Mouse (Mus musculus) stomach, postnatal 0 days (tissue): ENCODE measurements around the gene Ltc4s. TPM values are rescaled to one million over a fixed set of nuclear protein-coding genes. Genes with fewer than 3 reads are reported as not detected.

ENCODE experiments used
- ATAC-seq: fragments of 200-750 bp; cut with Nextera tagmentation; 2 replicates; pipeline ENCODE4 v1.8.0; 2017; ENCODE audit not compliant: low FRiP score, low TSS enrichment
- DNase-seq: peaks from one replicate; pipeline ENCODE4 v3.0.0-alpha.2; 2016; ENCODE audit warnings: low spot score
- H3K27ac ChIP-seq: fragments of 300-500 bp; sonication (generic); replicated peaks from 2 replicates; pipeline ENCODE4 v1.5.1; 2014; ENCODE audit warnings: mild to moderate bottlenecking, control low read depth
- H3K27me3 ChIP-seq: fragments of 300-500 bp; sonication (generic); 2 replicates; pipeline ENCODE4 v1.6.1; 2014; ENCODE audit warnings: low read length; ENCODE audit not compliant: control insufficient read depth, insufficient read depth
- H3K36me3 ChIP-seq: fragments of 300-500 bp; sonication (generic); 2 replicates; pipeline ENCODE4 v1.6.1; 2014; ENCODE audit warnings: low read length, mixed read lengths; ENCODE audit not compliant: control insufficient read depth, insufficient read depth
- H3K4me1 ChIP-seq: fragments of 300-500 bp; sonication (generic); replicated peaks from 2 replicates; pipeline ENCODE4 v1.6.1; 2014; ENCODE audit warnings: antibody characterized with exemption; ENCODE audit not compliant: control insufficient read depth, insufficient read depth
- H3K4me2 ChIP-seq: fragments of 300-500 bp; sonication (generic); replicated peaks from 2 replicates; pipeline ENCODE4 v1.6.1; 2014; ENCODE audit warnings: low read depth, mild to moderate bottlenecking, control low read depth, moderate library complexity
- H3K4me3 ChIP-seq: fragments of 300-500 bp; sonication (generic); 2 replicates; pipeline ENCODE4 v1.5.1; 2014; ENCODE audit warnings: low read depth, low read length, control low read depth
- H3K9ac ChIP-seq: fragments of 300-500 bp; sonication (generic); 2 replicates; pipeline ENCODE4 v1.6.1; 2014; ENCODE audit warnings: mild to moderate bottlenecking, low read length, control low read depth, mixed read lengths
- H3K9me3 ChIP-seq: fragments of 300-500 bp; sonication (generic); 2 replicates; pipeline ENCODE4 v1.6.1; 2016; ENCODE audit warnings: low read length; ENCODE audit not compliant: control insufficient read depth
- CTCF ChIP-seq: IDR thresholded peaks from 2 replicates; pipeline ENCODE4 v1.5.1; 2016; ENCODE audit warnings: antibody characterized with exemption, low read depth, mild to moderate bottlenecking, moderate library complexity
- EP300 ChIP-seq: optimal IDR thresholded peaks from 2 replicates; pipeline ENCODE3; 2016; ENCODE audit warnings: antibody characterized with exemption
- WGBS: fragments of 180-500 bp; shearing (Covaris S2); extraction: QIAGEN DNeasy Blood & Tissue Kit; methylation state at CpG from one replicate; pipeline ENCODE4 v1.1.7; 2014; 5-methylcytosine and 5-hydroxymethylcytosine counted together
- polyA plus RNA-seq: library from polyadenylated mRNA; unstranded; fragments of >200 nt; fragmentation: Nextera tagmentation; extraction: Ambion mirVana; gene quantifications from 2 replicates; pipeline ENCODE4 v1.2.1, GENCODE M21; 2015

The Ltc4s gene
- polyA plus RNA-seq, 1 experiment from 2014 or later = 13.2 TPM

DNA sequence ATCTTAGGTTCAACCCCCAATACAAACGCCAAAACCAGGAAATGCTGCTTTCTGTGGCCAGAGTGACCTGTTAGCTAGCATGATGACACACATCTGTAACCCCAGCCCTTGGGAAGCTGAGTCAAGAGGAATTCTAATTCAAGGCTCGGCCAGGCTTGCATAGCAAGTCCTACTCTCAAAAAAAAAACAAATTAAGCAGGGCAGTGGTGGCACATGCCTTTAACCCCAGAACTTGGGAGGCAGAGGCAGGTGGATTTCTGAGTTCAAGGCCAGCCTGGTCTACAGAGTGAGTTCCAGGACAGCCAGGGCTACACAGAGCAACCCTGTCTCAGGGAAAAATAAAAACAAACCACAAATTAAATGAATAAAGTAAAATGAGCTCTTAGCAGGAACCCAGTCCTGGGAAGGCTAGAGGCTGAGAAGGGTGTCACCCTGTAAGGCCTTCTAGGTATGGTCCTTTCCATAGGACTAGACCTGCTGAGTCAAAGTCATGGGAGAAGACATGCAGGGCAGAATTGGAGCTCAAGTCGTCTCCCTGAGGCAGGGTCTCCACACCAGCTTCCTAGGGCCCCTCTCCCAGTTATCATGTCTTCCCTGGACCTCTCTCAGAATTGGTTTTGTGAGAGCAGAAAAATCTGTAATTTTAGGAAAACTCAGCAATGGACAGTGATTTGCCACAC is 26.2 kb downstream of the Ltc4s start:
- Histone ChIP-seq H3K4me1 (peaks cover 13% of the 10 kb centered on the region; the same call in 1 of the 2 replicates), H3K4me3 (no peak overlapping the region), H3K36me3 (peaks cover 2% of the 10 kb centered on the region), H3K9ac (no peak overlapping the region), H3K27me3 (no peaks in the 10 kb centered on the region), H3K27ac (peak overlapping the region; percentile 81), H3K9me3 (no peaks in the 10 kb centered on the region), H3K4me2 (no peak overlapping the region)
- no peak for DNase-seq
- TF ChIP-seq CTCF = no peak
- no peak for TF ChIP-seq EP300
- WGBS = 68% methylated on average over 3 of the region's 3 CpGs
- no peak for ATAC-seq

DNA sequence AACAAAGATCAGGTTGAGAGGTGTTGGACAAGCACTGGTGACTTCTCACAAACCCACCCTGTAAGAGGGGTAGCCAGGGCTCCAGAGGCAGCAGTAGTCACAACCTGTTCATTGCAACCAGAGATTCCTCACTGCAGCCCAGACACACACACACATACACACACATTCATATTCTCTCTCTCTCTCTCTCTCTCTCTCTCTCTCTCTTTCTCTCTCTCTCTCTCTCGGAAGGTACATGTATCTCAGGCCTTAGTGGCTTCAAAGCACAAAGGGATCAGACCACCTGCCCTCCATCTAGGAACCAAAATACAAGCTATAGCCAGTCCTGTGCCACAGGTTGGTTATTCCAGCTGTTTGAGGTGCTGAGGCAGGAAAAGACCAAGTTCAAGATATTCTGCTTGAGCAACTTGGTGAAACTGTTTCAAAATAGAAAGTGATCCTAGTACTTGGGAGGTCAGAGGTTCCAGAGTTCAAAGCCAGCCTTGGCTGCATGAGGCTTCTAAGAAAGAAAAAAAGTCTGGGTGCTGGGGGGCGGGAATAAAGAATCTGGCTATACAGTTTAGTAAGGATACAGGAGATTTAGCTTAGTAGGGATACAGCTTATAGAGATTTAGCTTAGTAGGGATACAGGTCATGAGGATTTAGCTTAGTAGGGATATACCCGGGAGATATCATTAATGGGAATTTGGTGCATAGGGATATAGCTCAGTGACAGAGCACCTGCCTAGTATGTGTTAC is 26.9 kb downstream of the Ltc4s start:
- 96% methylated on average over 3 of the region's 3 CpGs for WGBS
- DNase-seq = no peak
- Histone ChIP-seq H3K4me1 (peaks cover 13% of the 10 kb centered on the region; the same call in 1 of the 2 replicates), H3K4me2 (peak overlapping the region; percentile 69), H3K9me3 (no peaks in the 10 kb centered on the region), H3K9ac (peak overlapping the region; percentile 100), H3K27me3 (no peaks in the 10 kb centered on the region), H3K36me3 (peaks cover 9% of the 10 kb centered on the region), H3K27ac (peak overlapping the region; percentile 100), H3K4me3 (peak overlapping the region; percentile 100)
- TF ChIP-seq CTCF (no peak), EP300 (no peak)
- ATAC-seq = no peak

DNA sequence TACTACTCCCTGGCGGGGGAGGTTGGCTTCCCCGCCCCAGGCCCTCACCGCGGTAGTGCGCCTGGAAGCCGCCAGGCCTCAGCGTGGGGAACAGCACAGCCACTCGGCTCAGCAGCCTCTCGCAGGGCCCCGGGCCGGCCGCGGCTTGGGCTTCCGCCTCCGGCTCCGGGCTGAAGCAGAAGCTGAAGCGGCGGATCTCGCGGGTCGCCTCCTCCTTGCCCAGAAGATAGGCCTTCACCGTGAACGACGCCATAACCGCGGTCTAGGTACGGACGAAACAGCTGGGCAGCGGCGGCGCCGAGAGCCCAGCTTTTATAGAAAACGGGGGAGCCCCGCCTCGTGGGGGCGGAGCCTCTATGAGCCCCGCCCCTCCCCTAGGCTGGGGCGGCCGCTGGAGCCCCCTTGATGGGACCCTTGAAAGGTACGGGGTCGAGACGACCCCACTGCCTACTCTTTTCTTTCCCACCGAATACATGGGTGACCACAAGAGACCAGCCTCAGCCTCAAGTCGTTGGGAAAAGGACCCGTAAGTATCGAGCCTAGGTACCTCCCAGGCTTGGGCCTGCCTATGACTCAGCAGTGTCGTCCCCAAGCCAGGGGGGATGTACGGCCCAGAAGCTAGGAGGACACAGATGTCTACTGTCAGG is 27.8 kb downstream of the Ltc4s start, which contains the start of the genes Sqstm1 and Mgat4b:
Gene Sqstm1, minus strand, starts transcription at position 323 of the 647 bp plus-strand sequence.
Gene Mgat4b, plus strand, starts transcription at position 386 of the 647 bp plus-strand sequence.
- peaks cover 18% of the 10 kb centered on the region for H3K36me3 ChIP-seq
- no peaks in the 10 kb centered on the region for H3K9me3 ChIP-seq
- no peaks in the 10 kb centered on the region for H3K27me3 ChIP-seq
- ATAC-seq = peak; percentile 41
- peak within 1 kb of the TSS; percentile 100 for H3K4me3 ChIP-seq
- peaks cover 13% of the 10 kb centered on the region; the same call in 1 of the 2 replicates for H3K4me1 ChIP-seq
- TF ChIP-seq CTCF = peak; percentile 29
- peak; percentile 48 for TF ChIP-seq EP300
- peak within 1 kb of the TSS; percentile 100 for H3K9ac ChIP-seq
- 1% methylated on average over 48 of the region's 48 CpGs for WGBS
- peak within 1 kb of the TSS; percentile 69 for H3K4me2 ChIP-seq
- peak within 1 kb of the TSS; percentile 100 for H3K27ac ChIP-seq
- DNase-seq = peak; percentile 84

DNA sequence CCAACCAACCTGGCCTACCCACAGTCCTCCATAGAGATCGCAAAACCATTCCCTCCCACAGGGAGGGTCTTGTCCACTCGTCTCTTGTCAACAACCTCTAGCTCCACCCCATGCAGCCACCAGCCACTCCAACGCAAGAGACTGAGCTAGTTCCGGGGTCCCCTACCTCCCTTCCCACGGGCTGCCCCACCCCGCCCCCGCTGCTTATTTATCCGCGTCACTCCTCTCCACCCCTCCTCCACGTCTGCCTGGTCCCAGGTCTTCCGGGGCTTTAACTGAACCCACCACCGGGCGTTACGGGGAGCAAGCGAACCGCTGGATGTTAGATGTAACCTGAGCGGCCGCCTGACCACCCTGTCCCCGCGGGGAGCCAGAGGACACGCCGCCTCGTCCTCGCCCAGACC is 28.3 kb downstream of the Ltc4s start:
- H3K4me2 ChIP-seq = peak overlapping the region; percentile 69
- H3K27me3 ChIP-seq = no peaks in the 10 kb centered on the region
- TF ChIP-seq CTCF (no peak), EP300 (no peak)
- ATAC-seq = peak; percentile 88
- H3K9me3 ChIP-seq = no peaks in the 10 kb centered on the region
- H3K27ac ChIP-seq = peak overlapping the region; percentile 100
- peaks cover 18% of the 10 kb centered on the region for H3K36me3 ChIP-seq
- peak; percentile 96 for DNase-seq
- WGBS = under 1% methylated on average over 23 of the region's 24 CpGs
- H3K4me3 ChIP-seq = peak overlapping the region; percentile 100
- H3K9ac ChIP-seq = peak overlapping the region; percentile 100
- peaks cover 13% of the 10 kb centered on the region; the same call in 1 of the 2 replicates for H3K4me1 ChIP-seq

DNA sequence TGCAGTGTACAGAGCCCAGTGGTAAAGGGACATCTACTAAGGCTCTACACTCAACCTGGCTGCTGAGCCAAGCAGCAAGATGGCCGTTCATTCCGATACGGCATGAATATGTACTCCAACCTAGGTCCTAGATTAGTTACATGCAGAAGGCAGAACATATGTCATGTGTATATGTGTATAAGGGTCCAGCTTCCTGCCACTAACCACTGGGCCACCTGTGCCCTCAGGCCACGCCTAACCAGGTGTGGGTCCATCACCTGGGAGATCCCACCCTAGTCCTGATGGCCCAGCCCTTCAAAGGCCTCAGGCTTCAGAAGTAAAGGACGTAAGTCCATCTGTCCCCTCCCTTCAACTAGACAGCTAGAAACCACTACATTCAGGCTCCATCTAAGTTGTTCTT is 30.4 kb downstream of the Ltc4s start:
- H3K27me3 ChIP-seq = no peaks in the 10 kb centered on the region
- H3K36me3 ChIP-seq = peaks cover 31% of the 10 kb centered on the region
- no peak for ATAC-seq
- no peak overlapping the region for H3K4me2 ChIP-seq
- no peak for TF ChIP-seq EP300
- TF ChIP-seq CTCF = no peak
- no peak for DNase-seq
- H3K27ac ChIP-seq = no peak overlapping the region
- H3K4me1 ChIP-seq = peaks cover 8% of the 10 kb centered on the region; the same call in 1 of the 2 replicates
- H3K9me3 ChIP-seq = no peaks in the 10 kb centered on the region
- no peak overlapping the region for H3K9ac ChIP-seq
- WGBS = 86% methylated on average over 5 of the region's 5 CpGs
- H3K4me3 ChIP-seq = no peak overlapping the region
